Mouse (Mus musculus) lung, embryonic 15.5 days (tissue): Measurements from ENCODE around the gene Adgrd1. TPM values are rescaled to one million over a fixed set of nuclear protein-coding genes. Genes with fewer than 3 reads are reported as not detected.

Experiments used
- ATAC-seq: fragments of 200-750 bp; cut with Nextera tagmentation; 2 replicates; pipeline ENCODE4 v1.8.0; 2017; ENCODE audit warnings: moderate number of reproducible peaks, borderline replicate concordance; ENCODE audit not compliant: low FRiP score, low TSS enrichment; ENCODE audit errors: extremely low read depth
- H3K27ac ChIP-seq: fragments of 300-500 bp; sonication (generic); 2 replicates; pipeline ENCODE4 v1.5.1; 2015; ENCODE audit warnings: moderate library complexity, mild to moderate bottlenecking, inconsistent platforms
- H3K27me3 ChIP-seq: fragments of 300-500 bp; sonication (generic); 2 replicates; pipeline ENCODE4 v1.6.1; 2015; ENCODE audit warnings: inconsistent platforms
- H3K36me3 ChIP-seq: fragments of 300-500 bp; sonication (generic); 2 replicates; pipeline ENCODE4 v1.6.1; 2015; ENCODE audit warnings: inconsistent platforms
- H3K4me1 ChIP-seq: fragments of 300-500 bp; sonication (generic); 2 replicates; pipeline ENCODE4 v1.6.1; 2015; ENCODE audit warnings: inconsistent platforms
- H3K4me2 ChIP-seq: fragments of 300-500 bp; sonication (generic); 2 replicates; pipeline ENCODE4 v1.6.1; 2015; ENCODE audit warnings: inconsistent platforms, mild to moderate bottlenecking, moderate library complexity
- H3K4me3 ChIP-seq: fragments of 300-500 bp; sonication (generic); 2 replicates; pipeline ENCODE4 v1.5.1; 2015; ENCODE audit warnings: mild to moderate bottlenecking, inconsistent platforms
- H3K9ac ChIP-seq: fragments of 300-500 bp; sonication (generic); 2 replicates; pipeline ENCODE4 v1.6.1; 2015; ENCODE audit warnings: inconsistent platforms
- H3K9me3 ChIP-seq: fragments of 300-500 bp; sonication (generic); 2 replicates; pipeline ENCODE4 v1.6.1; 2016; ENCODE audit warnings: inconsistent platforms
- WGBS: fragments of 180-500 bp; shearing (Covaris S2); methylation state at CpG from one replicate; pipeline ENCODE4 v1.1.7; 2015; 5-methylcytosine and 5-hydroxymethylcytosine counted together
- polyA plus RNA-seq: library from polyadenylated mRNA; unstranded; fragments of >200 nt; fragmentation: Nextera tagmentation; extraction: Ambion mirVana; gene quantifications from 2 replicates; pipeline ENCODE4 v1.2.1, GENCODE M21; 2015

Gene Adgrd1
- polyA plus RNA-seq, 1 experiment from 2014 or later, result 1.3 TPM

GRCm38 (mm10) chr5:129138576-129138975 lies 42.0 kb downstream of the Adgrd1 start:
- WGBS, result 76% methylated on average over 15 of the region's 15 CpGs
- no peak overlapping the region for H3K4me2 ChIP-seq
- no peak overlapping the region for H3K9ac ChIP-seq
- no peak overlapping the region for H3K27ac ChIP-seq
- H3K27me3 ChIP-seq, result no peaks in the 10 kb centered on the region
- H3K9me3 ChIP-seq, result no peaks in the 10 kb centered on the region
- no peaks in the 10 kb centered on the region for H3K36me3 ChIP-seq
- H3K4me1 ChIP-seq, result no peaks in the 10 kb centered on the region
- ATAC-seq, result no peak
- no peak overlapping the region for H3K4me3 ChIP-seq

- Histone ChIP-seq H3K9ac (no peak overlapping the region), H3K27ac (no peak overlapping the region), H3K4me3 (no peak overlapping the region), H3K4me1 (peaks cover 10% of the 10 kb centered on the region), H3K36me3 (no peaks in the 10 kb centered on the region), H3K9me3 (no peaks in the 10 kb centered on the region), H3K4me2 (no peak overlapping the region), H3K27me3 (no peaks in the 10 kb centered on the region)
- ATAC-seq, result no peak
- 53% methylated on average over 5 of the region's 5 CpGs for WGBS
Measured at GRCm38 (mm10) chr5:129142801-129143200, 46.3 kb downstream of the Adgrd1 start.

DNA sequence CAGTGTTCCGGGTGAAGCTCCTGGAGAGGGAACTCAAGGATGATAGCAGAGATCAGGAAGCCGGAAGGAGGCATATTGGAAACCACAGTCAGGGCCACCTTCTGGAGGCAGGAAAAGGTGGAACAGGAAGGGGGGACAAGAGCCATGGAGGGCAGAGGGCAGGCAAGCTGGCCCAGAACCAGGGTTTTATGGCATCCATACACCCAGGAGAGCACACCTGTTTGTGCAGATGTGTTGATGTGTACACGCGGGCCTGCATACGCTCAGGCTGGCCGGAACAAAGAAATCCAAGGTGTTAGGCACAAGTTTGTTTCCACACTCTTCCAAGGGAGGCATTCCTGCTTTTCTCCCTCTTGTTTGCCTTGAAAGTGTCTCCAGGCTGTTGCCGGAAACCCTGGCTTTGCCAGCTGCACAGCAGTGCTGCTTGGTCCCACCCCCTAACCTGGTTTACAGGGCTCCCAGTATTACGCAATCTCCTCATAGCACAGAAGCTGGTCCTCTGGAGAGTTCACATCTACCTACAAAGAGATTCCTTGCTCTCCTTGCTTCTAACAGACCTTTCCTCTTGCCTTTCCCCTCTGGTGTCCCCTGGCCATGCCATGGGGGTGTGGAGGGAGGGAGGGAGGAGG lies 48.9 kb downstream of the Adgrd1 start:
- H3K27me3 ChIP-seq, result no peaks in the 10 kb centered on the region
- H3K27ac ChIP-seq, result no peak overlapping the region
- no peak overlapping the region for H3K4me2 ChIP-seq
- 62% methylated on average over 8 of the region's 8 CpGs for WGBS
- no peaks in the 10 kb centered on the region for H3K36me3 ChIP-seq
- no peaks in the 10 kb centered on the region for H3K9me3 ChIP-seq
- ATAC-seq, result peak; percentile 20; the same call in 1 of the 2 replicates
- peaks cover 10% of the 10 kb centered on the region for H3K4me1 ChIP-seq
- no peak overlapping the region for H3K9ac ChIP-seq
- no peak overlapping the region for H3K4me3 ChIP-seq

DNA sequence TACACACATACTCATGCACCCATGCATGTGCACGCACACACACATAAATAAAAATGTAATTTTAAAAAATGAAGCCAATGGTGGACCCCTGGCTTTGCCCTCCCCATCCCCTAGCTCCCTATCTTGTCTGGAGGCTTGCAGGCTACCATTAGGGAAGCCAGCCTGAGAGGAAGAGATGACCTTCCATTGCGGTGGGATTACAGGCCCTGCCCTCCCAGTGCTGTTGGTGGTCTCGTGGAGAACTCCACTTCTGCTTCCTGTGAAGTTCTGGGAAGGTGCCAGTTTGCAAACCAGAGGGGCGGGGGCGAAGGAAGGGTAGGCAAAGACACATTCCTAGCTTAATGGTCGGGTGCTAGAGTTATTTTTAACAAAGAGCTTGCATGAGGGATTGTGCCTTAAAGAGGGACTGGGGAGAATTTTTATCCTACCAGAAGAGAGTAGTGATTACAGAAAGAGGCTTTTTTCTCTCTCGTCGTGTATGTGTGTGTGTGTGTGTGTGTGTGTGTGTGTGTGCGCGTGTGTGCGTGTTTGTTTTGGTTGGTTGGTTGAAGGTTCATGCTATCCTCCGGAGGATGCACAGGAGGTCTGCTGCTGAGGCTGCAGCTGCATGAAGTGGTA lies 50.5 kb downstream of the Adgrd1 start:
- Histone ChIP-seq H3K4me2 (no peak overlapping the region), H3K27ac (no peak overlapping the region)
- WGBS, result 41% methylated on average over 12 of the region's 12 CpGs

GRCm38 (mm10) chr5:129148485-129148884 lies 51.9 kb downstream of the Adgrd1 start:
- H3K9me3 ChIP-seq, result no peaks in the 10 kb centered on the region
- peaks cover 10% of the 10 kb centered on the region; the same call in 1 of the 2 replicates for H3K27me3 ChIP-seq
- WGBS, result 66% methylated on average over 9 of the region's 9 CpGs
- H3K27ac ChIP-seq, result no peak overlapping the region
- H3K4me3 ChIP-seq, result no peak overlapping the region
- no peaks in the 10 kb centered on the region for H3K36me3 ChIP-seq
- ATAC-seq, result no peak
- H3K4me1 ChIP-seq, result peaks cover 10% of the 10 kb centered on the region
- no peak overlapping the region for H3K9ac ChIP-seq
- H3K4me2 ChIP-seq, result no peak overlapping the region

More for the DNA sequence above, 50.5 kb downstream of the Adgrd1 start:
- no peak overlapping the region for H3K9ac ChIP-seq
- H3K36me3 ChIP-seq, result no peaks in the 10 kb centered on the region
- ATAC-seq, result no peak
- peaks cover 10% of the 10 kb centered on the region; the same call in 1 of the 2 replicates for H3K27me3 ChIP-seq
- H3K9me3 ChIP-seq, result no peaks in the 10 kb centered on the region
- H3K4me3 ChIP-seq, result no peak overlapping the region
- H3K4me1 ChIP-seq, result peaks cover 10% of the 10 kb centered on the region

DNA sequence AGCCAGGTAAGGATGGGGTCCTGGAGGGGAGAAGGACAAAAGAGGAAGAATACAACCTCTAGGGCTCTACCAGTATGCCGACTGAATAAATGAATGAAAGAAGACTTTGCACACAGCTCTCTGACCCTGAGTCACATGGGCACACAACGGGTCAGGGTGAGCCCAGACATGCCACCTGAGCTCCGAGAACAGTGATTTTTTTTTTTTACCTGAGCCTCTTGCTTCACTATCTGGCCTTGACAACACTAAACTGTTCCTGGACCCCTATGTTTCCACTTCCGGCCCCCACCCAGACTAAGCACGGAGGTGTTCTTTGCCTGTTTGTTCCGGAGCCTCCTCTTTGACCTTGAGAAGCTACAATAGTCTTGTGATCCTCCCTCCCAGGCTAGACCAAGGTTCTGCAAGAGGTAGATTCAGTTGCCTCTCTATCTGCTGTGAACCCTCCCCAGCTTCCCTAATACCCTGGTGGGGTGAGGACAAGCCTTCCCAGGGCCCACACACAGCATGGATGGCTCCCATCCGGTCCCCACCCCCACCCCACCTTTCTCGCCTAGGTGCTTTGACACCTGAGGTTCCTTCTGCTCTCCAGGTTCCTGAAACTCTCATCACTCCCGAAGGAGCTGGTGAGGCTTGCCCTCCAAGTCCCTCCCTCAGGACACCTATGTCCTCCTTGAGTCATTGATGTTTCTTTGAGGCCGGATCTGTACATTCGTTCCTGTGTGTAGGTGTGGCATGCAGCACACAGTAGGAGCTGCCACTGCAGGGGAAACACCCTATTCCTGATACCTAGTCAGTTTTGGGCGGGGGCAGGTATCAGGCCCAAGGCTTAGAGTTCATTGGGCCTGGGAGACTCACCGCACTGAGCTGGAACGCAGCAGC lies 58.7 kb downstream of the Adgrd1 start:
- Histone ChIP-seq H3K4me1 (no peaks in the 10 kb centered on the region; the same call in 1 of the 2 replicates), H3K4me3 (no peak overlapping the region), H3K36me3 (no peaks in the 10 kb centered on the region), H3K27me3 (peaks cover 10% of the 10 kb centered on the region; the same call in 1 of the 2 replicates), H3K4me2 (no peak overlapping the region), H3K9me3 (no peaks in the 10 kb centered on the region), H3K9ac (no peak overlapping the region), H3K27ac (no peak overlapping the region)
- no peak for ATAC-seq
- WGBS, result 65% methylated on average over 14 of the region's 14 CpGs

GRCm38 (mm10) chr5:129155902-129156311 lies 59.4 kb downstream of the Adgrd1 start:
- Histone ChIP-seq H3K27ac (no peak overlapping the region), H3K36me3 (no peaks in the 10 kb centered on the region), H3K4me3 (no peak overlapping the region), H3K9me3 (no peaks in the 10 kb centered on the region), H3K4me2 (no peak overlapping the region), H3K4me1 (no peaks in the 10 kb centered on the region; the same call in 1 of the 2 replicates), H3K9ac (no peak overlapping the region), H3K27me3 (peaks cover 8% of the 10 kb centered on the region; the same call in 1 of the 2 replicates)
- peak; percentile 37; the same call in 1 of the 2 replicates for ATAC-seq
- 21% methylated on average over 9 of the region's 9 CpGs for WGBS

DNA sequence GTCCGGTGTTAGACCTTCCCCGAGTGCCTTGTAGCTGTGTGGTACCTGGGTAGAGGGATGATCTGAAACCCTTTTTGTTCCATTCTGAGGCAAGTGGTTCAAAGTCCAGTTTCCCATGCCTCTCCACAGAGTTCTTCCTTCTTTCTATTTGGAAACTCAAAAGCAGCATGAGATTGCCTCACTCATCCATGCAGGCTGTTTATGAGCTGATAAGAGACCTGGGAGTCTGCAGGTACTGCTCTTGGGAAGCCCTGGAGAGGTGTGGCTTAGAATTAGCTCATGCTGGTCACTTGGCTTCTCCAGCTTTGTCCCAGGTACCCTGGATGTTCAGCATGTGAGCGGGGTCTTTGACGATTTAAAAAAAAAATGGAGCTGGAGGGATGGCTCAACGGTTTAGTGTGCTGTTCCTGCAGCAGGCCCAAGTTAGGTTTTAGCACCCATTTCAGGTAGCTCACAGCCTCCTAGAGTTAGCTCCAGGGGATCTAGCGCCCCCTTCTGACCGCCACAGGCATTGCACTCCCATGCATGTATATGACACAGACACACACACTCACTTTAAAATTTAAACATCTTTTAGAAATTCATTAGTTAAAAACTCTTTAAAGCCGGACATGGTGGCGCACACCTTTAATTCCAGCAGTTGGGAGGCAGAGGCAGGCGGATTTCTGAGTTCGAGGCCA lies 65.0 kb downstream of the Adgrd1 start:
- no peak for ATAC-seq
- Histone ChIP-seq H3K9ac (no peak overlapping the region), H3K36me3 (no peaks in the 10 kb centered on the region), H3K27ac (no peak overlapping the region), H3K4me3 (no peak overlapping the region), H3K27me3 (no peaks in the 10 kb centered on the region), H3K4me1 (peaks cover 28% of the 10 kb centered on the region), H3K9me3 (no peaks in the 10 kb centered on the region), H3K4me2 (no peak overlapping the region)
- 71% methylated on average over 11 of the region's 11 CpGs for WGBS

- ATAC-seq, result no peak
- no peak overlapping the region for H3K9ac ChIP-seq
- no peaks in the 10 kb centered on the region for H3K27me3 ChIP-seq
- H3K9me3 ChIP-seq, result no peaks in the 10 kb centered on the region
- no peak overlapping the region for H3K4me2 ChIP-seq
- H3K4me1 ChIP-seq, result peaks cover 29% of the 10 kb centered on the region
- WGBS, result 81% methylated on average over 8 of the region's 8 CpGs
- H3K4me3 ChIP-seq, result no peak overlapping the region
- peak overlapping the region; percentile 66 for H3K27ac ChIP-seq
- H3K36me3 ChIP-seq, result no peaks in the 10 kb centered on the region
Measured at GRCm38 (mm10) chr5:129163416-129163815, 66.9 kb downstream of the Adgrd1 start.

- Histone ChIP-seq H3K9me3 (no peaks in the 10 kb centered on the region), H3K4me2 (peak overlapping the region; percentile 23; the same call in 1 of the 2 replicates), H3K4me3 (no peak overlapping the region), H3K9ac (no peak overlapping the region), H3K4me1 (peaks cover 30% of the 10 kb centered on the region), H3K27ac (peak overlapping the region; percentile 66), H3K27me3 (no peaks in the 10 kb centered on the region), H3K36me3 (no peaks in the 10 kb centered on the region)
- WGBS, result 11% methylated on average over 10 of the region's 10 CpGs
- no peak for ATAC-seq
Measured at GRCm38 (mm10) chr5:129164091-129164490, 67.5 kb downstream of the Adgrd1 start.

GRCm38 (mm10) chr5:129164911-129165584 lies 68.5 kb downstream of the Adgrd1 start:
- Histone ChIP-seq H3K27me3 (no peaks in the 10 kb centered on the region), H3K9me3 (no peaks in the 10 kb centered on the region), H3K4me1 (peaks cover 35% of the 10 kb centered on the region), H3K9ac (no peak overlapping the region), H3K4me3 (no peak overlapping the region), H3K36me3 (no peaks in the 10 kb centered on the region), H3K27ac (peak overlapping the region; percentile 66), H3K4me2 (no peak overlapping the region)
- WGBS, result 62% methylated on average over 10 of the region's 10 CpGs
- peak; percentile 64; the same call in 1 of the 2 replicates for ATAC-seq
